Mouse (Mus musculus) left cerebral cortex, adult 9 months (tissue): ENCODE measurements at regions not wholly inside any gene's neighbourhood (a gene's known extent, or its start where the extent isn't known, plus 50 kb on each side); places are given as distances from the start of the nearest gene placed in this dataset.
"Not testable (repeated sequence)": the region's sequence is repeated elsewhere in the genome, so short reads cannot be mapped to it uniquely, and the experiment has no call there.

Source experiments
- DNase-seq, 2 experiments: peaks; one replicate each; pipeline ENCODE4 v3.0.0; 2022; ENCODE audit warnings: low spot score in 2 of 2

DNA sequence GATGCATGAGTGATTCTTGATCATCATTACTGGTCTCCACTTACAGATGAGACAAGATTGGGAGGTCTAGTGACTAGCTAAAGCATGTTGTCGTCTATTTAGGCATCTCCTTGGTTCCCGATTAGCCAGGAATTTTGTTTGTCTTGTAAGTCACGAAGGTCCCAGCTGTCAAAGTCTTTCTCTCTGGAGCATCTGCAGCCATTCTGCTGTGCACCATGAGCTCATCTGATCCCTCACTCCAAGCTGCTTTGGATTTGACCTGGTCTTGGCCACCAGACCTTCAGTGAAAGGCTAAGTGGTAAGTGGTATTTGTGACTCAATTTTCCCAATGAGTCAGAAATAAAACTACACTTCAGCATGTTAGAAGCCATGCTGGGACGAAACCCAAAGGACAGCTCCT, 53.3 kb upstream of the Creb5 start:
- DNase-seq = no peak

GRCm38 (mm10) chr6:53232616-53233015, 54.5 kb upstream of the Creb5 start:
- no peak for DNase-seq

DNA sequence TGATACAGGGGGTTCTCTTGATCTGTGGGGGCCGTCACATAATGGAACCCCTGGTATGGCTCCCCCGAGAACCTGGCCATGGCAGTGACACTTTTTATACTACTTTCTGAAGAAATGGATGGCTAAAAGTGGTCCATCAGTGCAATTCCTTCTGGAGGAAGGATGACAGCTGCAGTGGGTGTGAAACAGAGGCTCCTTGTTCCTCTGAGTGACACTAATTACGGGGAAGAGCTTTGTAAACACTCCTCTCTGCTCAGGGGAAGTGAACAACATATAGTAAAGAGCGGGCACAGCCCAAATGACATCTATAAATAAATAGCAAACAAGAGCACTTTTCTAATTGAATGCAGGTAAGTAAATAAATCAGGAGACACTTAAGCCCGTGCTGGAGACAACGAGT, 57.7 kb upstream of the Creb5 start:
- no peak for DNase-seq

DNA sequence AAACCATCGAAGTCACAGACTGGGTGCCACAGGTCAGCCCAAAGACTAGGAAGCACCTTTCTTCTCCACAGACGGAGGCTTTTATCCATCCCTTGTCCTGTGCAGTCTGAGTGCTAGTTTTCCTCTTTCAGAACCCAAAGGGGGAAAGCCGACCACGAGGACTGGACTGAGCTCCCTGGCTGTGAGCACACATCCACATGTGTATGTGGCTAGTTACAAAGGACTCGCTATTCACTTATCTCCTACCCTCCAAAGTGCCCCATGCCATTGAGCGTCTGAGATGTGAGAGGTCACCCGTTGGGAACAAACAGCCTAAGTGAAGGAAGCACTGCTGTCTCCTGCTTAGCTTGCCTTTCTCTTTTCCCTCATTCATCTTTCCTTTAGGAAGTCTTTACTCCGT, 65.0 kb upstream of the Creb5 start:
- no peak for DNase-seq

DNA sequence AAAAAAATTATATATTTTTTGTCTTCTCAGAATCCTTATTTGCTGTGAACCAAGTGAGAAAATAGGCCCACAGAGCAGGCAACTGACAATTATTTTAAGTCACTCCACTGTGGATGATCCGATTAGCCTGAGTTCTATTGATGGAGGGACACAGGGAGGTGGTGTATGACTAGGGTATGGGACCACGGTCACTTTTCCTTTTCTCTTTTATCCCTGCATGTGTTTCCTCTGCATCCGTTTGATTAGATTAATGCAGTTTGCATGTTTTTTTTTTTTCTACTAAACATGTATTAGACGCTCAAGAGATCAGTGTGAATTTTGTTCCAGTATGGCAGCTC, 65.4 kb upstream of the Creb5 start:
- no peak for DNase-seq

GRCm38 (mm10) chr6:53220784-53221667, 66.0 kb upstream of the Creb5 start:
- DNase-seq = no peak

DNA sequence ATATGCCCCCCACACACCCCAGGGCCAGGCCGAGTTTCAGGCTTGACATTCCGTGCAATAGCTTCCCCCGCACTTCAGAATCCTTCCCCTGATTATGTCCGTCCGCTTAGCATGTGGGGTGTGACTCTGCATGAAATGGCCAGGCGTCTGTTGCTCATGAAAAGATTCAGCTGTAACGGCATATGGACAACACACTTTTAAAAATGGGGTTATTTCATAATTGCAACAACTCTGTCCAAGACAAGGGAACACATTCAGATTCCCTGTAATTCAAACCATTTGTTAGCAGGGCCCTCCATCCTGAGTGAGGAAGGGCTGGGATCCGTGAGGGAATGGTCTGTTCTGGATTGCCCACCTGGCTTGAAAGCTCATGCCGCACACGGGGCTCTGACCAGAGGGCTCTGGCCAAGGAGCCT, 68.2 kb upstream of the Creb5 start:
- DNase-seq = no peak

- DNase-seq = peak in 1 of 2 experiments; percentile 55
Observed at GRCm38 (mm10) chr6:53217234-53218015, 69.6 kb upstream of the Creb5 start.

- DNase-seq = no peak
Observed at GRCm38 (mm10) chr6:53216715-53217114, 70.4 kb upstream of the Creb5 start.

- no peak for DNase-seq
Observed at GRCm38 (mm10) chr6:53211420-53211819, 75.7 kb upstream of the Creb5 start.

- no peak for DNase-seq
Observed at GRCm38 (mm10) chr6:53209398-53209797, 77.7 kb upstream of the Creb5 start.

GRCm38 (mm10) chr6:53208474-53208873, 78.6 kb upstream of the Creb5 start:
- no peak for DNase-seq

DNA sequence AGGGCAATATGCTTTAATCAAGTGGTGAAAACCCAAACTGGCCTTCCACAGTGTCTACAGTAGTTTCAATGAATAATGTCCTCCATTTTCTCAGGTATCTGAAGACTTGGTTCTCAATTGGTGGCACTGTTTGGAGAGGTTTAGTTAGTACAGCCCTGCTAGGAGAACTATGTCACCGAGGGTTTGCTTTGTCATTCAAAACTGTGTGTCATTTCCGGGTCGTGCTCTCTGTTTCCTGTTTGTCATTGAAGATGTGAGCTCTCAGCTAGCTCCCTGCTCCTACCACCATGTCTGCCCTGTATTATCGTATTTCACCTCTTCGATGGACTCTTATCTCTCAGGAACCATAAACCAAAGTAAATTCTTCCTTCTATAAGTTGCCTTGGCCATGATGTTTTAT, 79.3 kb upstream of the Creb5 start:
- no peak for DNase-seq

DNA sequence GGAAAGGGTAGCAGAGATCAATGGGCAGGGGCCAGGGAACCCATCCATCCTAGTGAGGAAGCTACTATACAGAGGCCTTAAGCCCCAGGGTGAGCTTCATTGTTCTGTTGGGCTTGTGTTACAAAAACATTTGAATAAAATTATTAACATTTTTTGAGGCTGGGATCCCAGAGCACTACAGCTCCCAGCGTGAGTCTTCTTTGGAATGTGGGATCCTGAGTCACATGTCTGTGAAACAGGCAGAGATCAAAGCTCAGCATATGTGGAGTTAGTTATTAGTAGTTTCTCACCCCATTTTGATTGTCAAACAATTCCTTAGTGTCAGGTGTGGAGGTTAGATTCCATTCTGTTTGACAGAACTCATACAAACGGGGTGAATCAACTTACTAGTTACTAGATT, 79.7 kb upstream of the Creb5 start:
- no peak for DNase-seq

DNA sequence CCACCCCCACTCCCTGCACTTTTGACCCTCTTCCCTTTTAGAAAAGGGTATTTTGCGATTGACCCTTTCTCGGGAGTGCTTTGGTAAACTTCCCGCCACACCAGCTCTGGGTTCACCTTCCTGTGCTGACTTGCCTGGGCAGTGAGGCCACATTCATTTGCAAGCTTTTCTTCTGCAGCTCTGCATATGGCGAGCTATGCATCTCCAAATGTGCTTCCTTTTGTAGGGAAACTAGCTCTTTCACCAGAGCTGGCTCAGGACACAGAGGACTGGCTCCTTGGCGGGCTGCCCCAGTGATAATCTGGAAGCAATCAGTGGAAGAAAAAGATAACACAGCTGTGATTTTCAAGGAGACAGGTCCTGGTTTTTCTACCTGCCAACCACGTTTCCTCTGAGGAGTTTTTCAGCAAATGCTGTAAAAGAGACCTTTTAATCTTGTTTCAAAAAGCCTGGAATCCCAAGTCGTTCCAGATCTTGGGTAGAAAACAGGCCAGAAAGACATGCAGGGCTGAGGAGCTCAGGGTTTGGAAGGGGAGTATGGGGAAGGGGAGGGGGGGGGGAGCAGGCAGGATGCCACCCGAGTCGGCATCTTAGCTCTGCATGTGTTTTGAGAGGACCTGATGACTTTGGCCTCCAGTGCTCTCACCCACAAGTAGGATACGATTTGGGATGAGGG, 85.7 kb upstream of the Creb5 start:
- peak in 1 of 2 experiments; percentile 31 for DNase-seq

DNA sequence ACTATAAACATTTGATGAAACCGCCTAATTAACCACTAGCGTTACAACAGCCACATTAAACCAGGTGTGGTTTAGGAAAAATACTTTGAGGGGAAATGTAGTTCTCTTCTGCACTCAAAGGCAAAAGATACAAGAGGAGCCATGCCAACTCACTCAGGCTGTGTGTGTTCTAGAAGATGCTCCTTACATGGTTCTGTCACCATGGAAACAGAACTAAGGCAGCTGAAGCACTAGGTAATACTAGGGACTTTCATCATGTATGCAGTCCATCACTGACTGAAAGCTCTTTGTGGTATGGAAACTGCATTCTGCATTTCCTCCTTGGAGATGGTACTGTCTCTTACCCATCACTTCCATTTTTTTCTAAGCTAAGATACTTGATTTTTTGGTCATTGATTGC, 87.6 kb upstream of the Creb5 start:
- no peak for DNase-seq

DNA sequence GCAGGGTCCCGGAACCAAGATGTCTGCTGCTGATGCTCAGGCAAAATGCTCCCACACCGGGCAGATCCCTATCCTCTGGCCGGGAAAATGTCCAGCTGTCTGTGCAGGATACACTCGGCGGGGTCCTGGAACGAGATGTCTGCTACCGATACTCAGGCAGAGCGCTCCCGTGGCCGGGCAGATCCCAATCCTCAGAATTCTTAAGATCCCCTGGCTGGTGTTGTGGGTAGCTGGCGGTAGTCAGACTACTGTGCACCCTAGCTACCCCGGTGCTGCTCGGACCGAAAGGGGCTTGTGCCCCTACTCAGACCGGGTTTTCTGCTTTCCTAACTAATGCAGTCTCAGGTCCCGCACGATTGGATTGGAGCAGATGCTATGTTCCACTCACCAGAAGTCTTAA, 104.9 kb upstream of the Creb5 start:
- not testable (repeated sequence) for DNase-seq

DNA sequence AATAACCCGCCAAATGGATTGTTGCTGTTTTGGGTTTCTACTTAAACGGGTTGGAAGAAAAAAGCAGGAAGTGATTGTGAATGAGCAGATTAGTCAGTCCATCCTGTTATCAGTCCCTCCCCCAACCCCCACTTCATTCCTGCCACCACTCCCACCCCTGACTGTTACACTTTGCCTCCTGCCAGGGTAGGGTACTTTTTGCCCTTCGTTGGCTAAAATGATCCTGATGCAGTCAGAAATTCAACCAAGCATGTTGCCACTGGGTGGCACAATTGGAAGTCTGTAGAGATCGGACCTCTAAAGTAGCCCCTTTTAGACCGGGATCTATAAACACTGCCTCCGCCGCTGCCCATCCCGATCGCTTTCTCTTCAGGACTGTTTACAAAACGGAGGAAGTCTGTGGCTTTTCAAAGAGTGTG, 96.0 kb upstream of the Jazf1 start:
- DNase-seq = peak in 1 of 2 experiments; percentile 16

DNA sequence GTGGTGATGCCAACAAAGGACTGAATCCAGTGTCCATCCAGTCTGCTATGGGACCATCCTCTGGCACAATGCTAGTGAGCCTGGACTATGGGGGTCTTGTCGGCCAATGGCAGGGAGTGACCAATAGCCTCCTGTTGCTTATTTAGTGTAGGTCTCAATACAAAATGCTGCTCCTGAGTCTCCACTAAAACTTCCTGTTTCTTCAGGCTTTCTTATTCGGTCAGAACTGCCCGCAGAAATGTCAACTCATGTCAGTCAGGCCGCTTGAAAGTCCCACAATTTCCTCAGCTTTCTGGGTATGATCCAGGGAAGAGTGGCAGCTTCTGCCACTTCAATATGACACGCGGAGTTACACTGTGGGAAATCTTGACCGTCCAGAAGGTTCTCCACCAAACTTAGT, 94.7 kb upstream of the Jazf1 start:
- no peak for DNase-seq

- no peak for DNase-seq
Observed at GRCm38 (mm10) chr6:53161627-53162026, 93.2 kb upstream of the Jazf1 start.

GRCm38 (mm10) chr6:53154621-53155020, 86.2 kb upstream of the Jazf1 start:
- no peak for DNase-seq

- DNase-seq = no peak
Observed at GRCm38 (mm10) chr6:53147478-53147877, 79.0 kb upstream of the Jazf1 start.
